Mouse (Mus musculus) olfactory bulb, adult 2 months (tissue): ENCODE results near the gene Dpp6.

Experiments used
- CTCF ChIP-seq: fragments of 200-500 bp; IDR thresholded peaks from 2 replicates; pipeline ENCODE4 v1.5.1; 2012; ENCODE audit warnings: low read depth, mild to moderate bottlenecking, low read length, moderate library complexity; ENCODE audit not compliant: insufficient read depth
- POLR2A ChIP-seq: fragments of 200-500 bp; IDR thresholded peaks from 2 replicates; pipeline ENCODE4 v1.6.1; 2012; ENCODE audit warnings: mild to moderate bottlenecking, low read depth, low read length, moderate library complexity; ENCODE audit not compliant: insufficient read depth

DNA sequence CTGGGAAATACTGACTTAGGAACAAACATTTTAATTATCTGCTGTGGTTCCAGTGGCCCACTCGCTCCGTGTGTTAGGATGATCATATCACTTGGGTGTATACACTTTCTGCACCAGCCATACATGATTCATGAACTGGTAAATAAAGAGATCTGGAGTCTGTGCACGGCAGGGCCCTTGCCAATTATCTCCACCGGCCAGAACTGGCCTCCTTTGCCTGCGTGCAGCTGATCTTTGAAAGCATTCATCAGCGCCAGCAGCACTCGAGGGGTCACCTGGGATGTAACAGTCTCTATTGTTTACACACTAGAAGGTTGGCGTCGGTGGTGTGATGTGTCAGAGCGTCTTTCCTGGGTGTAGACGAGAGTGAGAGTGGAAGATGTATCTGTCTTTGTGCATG, 868.2 kb downstream of the Dpp6 start:
- TF ChIP-seq POLR2A (no peak), CTCF (no peak)
